Mouse (Mus musculus) heart, embryonic 13.5 days (tissue): ENCODE data around the gene Crybb1. TPM values are rescaled to one million over a fixed set of nuclear protein-coding genes. Genes with fewer than 3 reads are reported as not detected.

ENCODE experiments used
- ATAC-seq: fragments of 200-750 bp; cut with Nextera tagmentation; 2 replicates; pipeline ENCODE4 v1.8.0; 2017; ENCODE audit warnings: moderate TSS enrichment; ENCODE audit not compliant: insufficient number of reproducible peaks, low FRiP score, low TSS enrichment; ENCODE audit errors: extremely low read depth
- H3K27ac ChIP-seq: fragments of 300-500 bp; sonication (generic); replicated peaks from 2 replicates; pipeline ENCODE4 v1.5.1; 2015; ENCODE audit warnings: moderate library complexity, mild to moderate bottlenecking, inconsistent platforms
- H3K27me3 ChIP-seq: fragments of 300-500 bp; sonication (generic); replicated peaks from 2 replicates; pipeline ENCODE4 v1.6.1; 2015; ENCODE audit warnings: mild to moderate bottlenecking, inconsistent platforms
- H3K36me3 ChIP-seq: fragments of 300-500 bp; sonication (generic); 2 replicates; pipeline ENCODE4 v1.6.1; 2015; ENCODE audit warnings: mild to moderate bottlenecking, inconsistent platforms
- H3K4me1 ChIP-seq: fragments of 300-500 bp; sonication (generic); 2 replicates; pipeline ENCODE4 v1.6.1; 2015; ENCODE audit warnings: inconsistent platforms
- H3K4me2 ChIP-seq: fragments of 300-500 bp; sonication (generic); 2 replicates; pipeline ENCODE4 v1.6.1; 2015; ENCODE audit warnings: inconsistent platforms, mild to moderate bottlenecking, moderate library complexity
- H3K4me3 ChIP-seq: fragments of 300-500 bp; sonication (generic); 2 replicates; pipeline ENCODE4 v1.5.1; 2015; ENCODE audit warnings: moderate library complexity, mild to moderate bottlenecking, inconsistent platforms
- H3K9ac ChIP-seq: fragments of 300-500 bp; sonication (generic); 2 replicates; pipeline ENCODE4 v1.6.1; 2015; ENCODE audit warnings: inconsistent platforms, mild to moderate bottlenecking, moderate library complexity
- H3K9me3 ChIP-seq: fragments of 300-500 bp; sonication (generic); 2 replicates; pipeline ENCODE4 v1.6.1; 2016; ENCODE audit warnings: inconsistent platforms
- WGBS: fragments of 180-500 bp; shearing (Covaris S2); methylation state at CpG from one replicate; pipeline ENCODE4 v1.1.7; 2015; ENCODE audit warnings: mixed read lengths; 5-methylcytosine and 5-hydroxymethylcytosine counted together
- polyA plus RNA-seq: library from polyadenylated mRNA; unstranded; fragments of >200 nt; fragmentation: Nextera tagmentation; extraction: Ambion mirVana; gene quantifications from 2 replicates; pipeline ENCODE4 v1.2.1, GENCODE M21; 2015

Gene Crybb1
- polyA plus RNA-seq, 1 experiment from 2014 or later = 2.2 TPM

GRCm38 (mm10) chr5:112270764-112271541 is 15.3 kb downstream of the Crybb1 start:
- no peak for ATAC-seq

GRCm38 (mm10) chr5:112272934-112273333 is 17.3 kb downstream of the Crybb1 start:
- Histone ChIP-seq H3K9me3 (no peaks in the 10 kb centered on the region), H3K4me3 (no peak overlapping the region), H3K36me3 (no peaks in the 10 kb centered on the region), H3K4me1 (peaks cover 18% of the 10 kb centered on the region), H3K27ac (no peak overlapping the region), H3K9ac (no peak overlapping the region), H3K4me2 (no peak overlapping the region), H3K27me3 (peaks cover 38% of the 10 kb centered on the region)
- ATAC-seq = no peak
- WGBS = 62% methylated on average over 2 of the region's 2 CpGs

More at GRCm38 (mm10) chr5:112270764-112271541, 15.3 kb downstream of the Crybb1 start:
- Histone ChIP-seq H3K9me3 (no peaks in the 10 kb centered on the region), H3K4me1 (peaks cover 9% of the 10 kb centered on the region), H3K9ac (no peak overlapping the region), H3K36me3 (no peaks in the 10 kb centered on the region), H3K27ac (no peak overlapping the region), H3K27me3 (peaks cover 58% of the 10 kb centered on the region), H3K4me3 (no peak overlapping the region), H3K4me2 (no peak overlapping the region)
- 46% methylated on average over 24 of the region's 24 CpGs for WGBS

- Histone ChIP-seq H3K4me3 (no peak overlapping the region), H3K4me2 (no peak overlapping the region), H3K36me3 (no peaks in the 10 kb centered on the region), H3K9me3 (no peaks in the 10 kb centered on the region), H3K27ac (no peak overlapping the region), H3K9ac (no peak overlapping the region), H3K27me3 (peaks cover 28% of the 10 kb centered on the region), H3K4me1 (peaks cover 27% of the 10 kb centered on the region)
- no peak for ATAC-seq
- 56% methylated on average over 2 of the region's 2 CpGs for WGBS
These were observed 18.3 kb downstream of the Crybb1 start for GRCm38 (mm10) chr5:112273746-112274463.

GRCm38 (mm10) chr5:112275021-112275804 is 19.6 kb downstream of the Crybb1 start:
- Histone ChIP-seq H3K4me3 (peak overlapping the region; percentile 86; the same call in 1 of the 2 replicates), H3K4me1 (peaks cover 37% of the 10 kb centered on the region)

GRCm38 (mm10) chr5:112276267-112276873 is 20.8 kb downstream of the Crybb1 start, which contains the start of gene Tpst2:
Gene Tpst2, plus strand, starts transcription at chr5:112276691.
- WGBS = under 1% methylated on average over 62 of the region's 62 CpGs

More at GRCm38 (mm10) chr5:112275021-112275804, 19.6 kb downstream of the Crybb1 start:
- Histone ChIP-seq H3K4me2 (peak overlapping the region; percentile 80), H3K27me3 (peaks cover 15% of the 10 kb centered on the region), H3K27ac (no peak overlapping the region), H3K9me3 (no peaks in the 10 kb centered on the region), H3K9ac (peak overlapping the region; percentile 76; the same call in 1 of the 2 replicates), H3K36me3 (no peaks in the 10 kb centered on the region)
- WGBS = 62% methylated on average over 4 of the region's 4 CpGs
- ATAC-seq = no peak

GRCm38 (mm10) chr5:112276907-112277348 is 21.3 kb downstream of the Crybb1 start:
- no peaks in the 10 kb centered on the region for H3K27me3 ChIP-seq
- no peak for ATAC-seq
- H3K9ac ChIP-seq = peak overlapping the region; percentile 94
- peak overlapping the region; percentile 80 for H3K4me2 ChIP-seq
- peaks cover 54% of the 10 kb centered on the region for H3K4me1 ChIP-seq
- H3K4me3 ChIP-seq = peak overlapping the region; percentile 86
- H3K36me3 ChIP-seq = no peaks in the 10 kb centered on the region
- H3K27ac ChIP-seq = peak overlapping the region; percentile 75
- no peaks in the 10 kb centered on the region for H3K9me3 ChIP-seq
- WGBS = under 1% methylated on average over 24 of the region's 24 CpGs

More at GRCm38 (mm10) chr5:112276267-112276873, 20.8 kb downstream of the Crybb1 start, which contains the start of gene Tpst2:
- Histone ChIP-seq H3K4me2 (peak within 1 kb of the TSS; percentile 80), H3K4me1 (peaks cover 48% of the 10 kb centered on the region), H3K9ac (peak within 1 kb of the TSS; percentile 94), H3K27me3 (peaks cover 3% of the 10 kb centered on the region), H3K27ac (peak within 1 kb of the TSS; percentile 75), H3K9me3 (no peaks in the 10 kb centered on the region), H3K4me3 (peak within 1 kb of the TSS; percentile 86), H3K36me3 (no peaks in the 10 kb centered on the region)
- peak; percentile 98 for ATAC-seq

- WGBS = 80% methylated on average over 11 of the region's 11 CpGs
- H3K4me3 ChIP-seq = peak overlapping the region; percentile 86
- no peak for ATAC-seq
- H3K4me1 ChIP-seq = peaks cover 64% of the 10 kb centered on the region
- H3K27me3 ChIP-seq = no peaks in the 10 kb centered on the region
- H3K36me3 ChIP-seq = no peaks in the 10 kb centered on the region
- no peak overlapping the region for H3K27ac ChIP-seq
- no peaks in the 10 kb centered on the region for H3K9me3 ChIP-seq
- peak overlapping the region; percentile 80 for H3K4me2 ChIP-seq
- peak overlapping the region; percentile 94 for H3K9ac ChIP-seq
These were observed 22.4 kb downstream of the Crybb1 start for GRCm38 (mm10) chr5:112277906-112278470.

GRCm38 (mm10) chr5:112279181-112280021 is 23.8 kb downstream of the Crybb1 start:
- ATAC-seq = no peak
- Histone ChIP-seq H3K9me3 (no peaks in the 10 kb centered on the region), H3K27me3 (no peaks in the 10 kb centered on the region), H3K4me3 (no peak overlapping the region), H3K4me2 (peak overlapping the region; percentile 80), H3K36me3 (no peaks in the 10 kb centered on the region), H3K9ac (peak overlapping the region; percentile 28; the same call in 1 of the 2 replicates), H3K4me1 (peaks cover 78% of the 10 kb centered on the region), H3K27ac (peak overlapping the region; percentile 34; the same call in 1 of the 2 replicates)
- WGBS = 78% methylated on average over 17 of the region's 17 CpGs

GRCm38 (mm10) chr5:112280151-112280550 is 24.5 kb downstream of the Crybb1 start:
- H3K27ac ChIP-seq = peak overlapping the region; percentile 34; the same call in 1 of the 2 replicates

More at GRCm38 (mm10) chr5:112280151-112280550, 24.5 kb downstream of the Crybb1 start:
- H3K9me3 ChIP-seq = no peaks in the 10 kb centered on the region
- H3K9ac ChIP-seq = peak overlapping the region; percentile 24; the same call in 1 of the 2 replicates
- H3K4me2 ChIP-seq = peak overlapping the region; percentile 80; the same call in 1 of the 2 replicates
- no peak overlapping the region for H3K4me3 ChIP-seq
- no peaks in the 10 kb centered on the region for H3K36me3 ChIP-seq
- H3K4me1 ChIP-seq = peaks cover 86% of the 10 kb centered on the region
- H3K27me3 ChIP-seq = no peaks in the 10 kb centered on the region
- ATAC-seq = no peak
- 54% methylated on average over 7 of the region's 7 CpGs for WGBS
